Mouse (Mus musculus) G1E-ER4 (cell line): ENCODE results near the gene Car14. TPM values are rescaled to one million over a fixed set of nuclear protein-coding genes. Genes with fewer than 3 reads are reported as not detected.

Experiments used
- GATA1 ChIP-seq: IDR thresholded peaks from one replicate; pipeline ENCODE4 v1.8.0; 2012; ENCODE audit warnings: low read length, inconsistent platforms
- polyA plus RNA-seq: library from polyadenylated mRNA; stranded (reverse); fragments of >175 nt; gene quantifications from 2 replicates; pipeline ENCODE4 v1.2.3, GENCODE M21; 2012

Gene Car14
- not detected in 2 replicates for polyA plus RNA-seq

GRCm38 (mm10) chr3:95904568-95904967 is at the start of gene Car14:
Car14 (minus strand) TSS chr3:95904691.
- no peak for TF ChIP-seq GATA1

GRCm38 (mm10) chr3:95953522-95953921 is 49.0 kb upstream of the Car14 start:
- no peak for TF ChIP-seq GATA1

- TF ChIP-seq GATA1: no peak
Measured at GRCm38 (mm10) chr3:95953023-95953422, 48.5 kb upstream of the Car14 start.

GRCm38 (mm10) chr3:95950763-95951551 is 46.5 kb upstream of the Car14 start:
- TF ChIP-seq GATA1: no peak

- TF ChIP-seq GATA1: no peak
Measured at GRCm38 (mm10) chr3:95948325-95948724, 43.8 kb upstream of the Car14 start.

- TF ChIP-seq GATA1: no peak
Measured at GRCm38 (mm10) chr3:95945731-95946240, 41.3 kb upstream of the Car14 start.

- no peak for TF ChIP-seq GATA1
Measured at GRCm38 (mm10) chr3:95944742-95945141, 40.3 kb upstream of the Car14 start.

- TF ChIP-seq GATA1: no peak
Measured at GRCm38 (mm10) chr3:95943226-95943625, 38.7 kb upstream of the Car14 start.

GRCm38 (mm10) chr3:95942749-95943148 is 38.3 kb upstream of the Car14 start:
- no peak for TF ChIP-seq GATA1

- TF ChIP-seq GATA1: no peak
Measured at GRCm38 (mm10) chr3:95938835-95939234, 34.3 kb upstream of the Car14 start.

GRCm38 (mm10) chr3:95938217-95938616 is 33.7 kb upstream of the Car14 start:
- no peak for TF ChIP-seq GATA1

GRCm38 (mm10) chr3:95934448-95934847 is 30.0 kb upstream of the Car14 start:
- TF ChIP-seq GATA1: no peak

- TF ChIP-seq GATA1: no peak
Measured at GRCm38 (mm10) chr3:95933111-95933750, 28.7 kb upstream of the Car14 start.

GRCm38 (mm10) chr3:95932566-95932965 is 28.1 kb upstream of the Car14 start:
- no peak for TF ChIP-seq GATA1

- no peak for TF ChIP-seq GATA1
Measured at GRCm38 (mm10) chr3:95932157-95932556, 27.7 kb upstream of the Car14 start.

GRCm38 (mm10) chr3:95931471-95931870 is 27.0 kb upstream of the Car14 start:
- TF ChIP-seq GATA1: no peak

GRCm38 (mm10) chr3:95930471-95930789 is 25.9 kb upstream of the Car14 start:
- no peak for TF ChIP-seq GATA1
